Mouse (Mus musculus) olfactory bulb, adult 2 months (tissue): ENCODE results near the gene Sox5.

Source experiments
- CTCF ChIP-seq: fragments of 200-500 bp; IDR thresholded peaks from 2 replicates; pipeline ENCODE4 v1.5.1; 2012; ENCODE audit warnings: low read depth, mild to moderate bottlenecking, low read length, moderate library complexity; ENCODE audit not compliant: insufficient read depth
- POLR2A ChIP-seq: fragments of 200-500 bp; IDR thresholded peaks from 2 replicates; pipeline ENCODE4 v1.6.1; 2012; ENCODE audit warnings: mild to moderate bottlenecking, low read depth, low read length, moderate library complexity; ENCODE audit not compliant: insufficient read depth

DNA sequence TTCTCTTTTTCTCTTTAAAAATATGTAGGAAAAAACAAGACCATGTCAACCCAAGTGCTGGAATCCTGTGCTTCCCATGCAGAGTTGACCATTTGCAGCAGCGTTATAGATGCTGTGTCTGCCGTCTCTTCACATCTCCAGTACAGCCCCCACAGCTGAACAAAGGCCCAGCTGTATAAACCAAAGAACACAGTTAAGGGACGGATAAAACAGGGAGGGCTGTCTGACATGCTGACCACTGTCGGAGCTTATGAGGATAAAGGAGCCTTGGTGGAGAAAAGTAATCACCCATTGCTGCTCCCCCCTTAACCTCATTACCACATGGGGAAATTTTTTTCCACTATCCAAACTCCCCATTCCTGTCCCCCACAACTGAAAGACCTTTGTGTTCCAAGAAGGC is 612.0 kb downstream of the Sox5 start:
- TF ChIP-seq CTCF (no peak), POLR2A (no peak)
